Mouse (Mus musculus) retina, embryonic 14.5 days (tissue): ENCODE results near the gene Cct4.

Experiments used
- DNase-seq: peaks from one replicate; pipeline ENCODE4 v3.0.0-alpha.2; 2015; ENCODE audit warnings: low spot score

Gene Cct4

DNA sequence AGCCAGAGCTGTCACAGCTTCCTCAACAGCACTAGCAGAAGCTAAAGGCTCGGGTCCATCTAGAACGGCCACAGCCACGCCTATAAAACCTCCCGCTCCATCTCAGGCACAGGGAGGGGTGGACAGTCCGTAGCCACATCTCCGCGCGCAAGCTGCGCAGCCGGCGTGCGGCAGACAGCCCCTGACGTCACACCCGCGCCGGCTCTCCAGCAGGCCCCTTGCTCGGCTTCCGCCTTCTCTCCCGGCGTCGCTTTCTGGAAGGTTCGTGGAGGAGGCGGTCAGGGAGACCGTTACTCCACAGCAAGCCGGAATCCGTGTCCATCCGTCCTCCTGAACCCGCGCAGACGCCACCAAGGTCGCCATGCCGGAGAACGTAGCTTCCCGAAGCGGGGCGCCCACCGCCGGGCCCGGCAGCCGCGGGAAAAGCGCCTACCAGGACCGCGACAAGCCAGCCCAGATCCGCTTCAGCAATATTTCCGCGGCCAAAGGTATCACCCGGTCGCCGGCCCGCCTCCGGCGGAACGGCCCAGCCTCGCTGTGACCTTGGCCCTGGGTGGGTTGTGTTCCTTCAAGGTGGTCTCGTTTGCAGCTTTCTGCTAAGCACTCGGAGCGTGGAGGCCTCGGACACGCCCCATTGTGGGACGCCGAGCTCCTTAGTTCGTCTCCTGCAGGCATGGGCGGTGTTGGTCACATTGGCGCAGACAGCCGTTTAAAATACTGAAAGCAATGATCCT is at the start of gene Cct4:
Cct4 (plus strand) TSS at position 127 of the 734 bp plus-strand sequence.
- peak; percentile 94 for DNase-seq

- no peak for DNase-seq
Observed at GRCm38 (mm10) chr11:22949101-22949500, 41.2 kb upstream of the Cct4 start.

- DNase-seq, result no peak
Observed at GRCm38 (mm10) chr11:22950131-22950530, 40.2 kb upstream of the Cct4 start.

- DNase-seq, result no peak
Observed at GRCm38 (mm10) chr11:22952668-22953067, 37.7 kb upstream of the Cct4 start.

DNA sequence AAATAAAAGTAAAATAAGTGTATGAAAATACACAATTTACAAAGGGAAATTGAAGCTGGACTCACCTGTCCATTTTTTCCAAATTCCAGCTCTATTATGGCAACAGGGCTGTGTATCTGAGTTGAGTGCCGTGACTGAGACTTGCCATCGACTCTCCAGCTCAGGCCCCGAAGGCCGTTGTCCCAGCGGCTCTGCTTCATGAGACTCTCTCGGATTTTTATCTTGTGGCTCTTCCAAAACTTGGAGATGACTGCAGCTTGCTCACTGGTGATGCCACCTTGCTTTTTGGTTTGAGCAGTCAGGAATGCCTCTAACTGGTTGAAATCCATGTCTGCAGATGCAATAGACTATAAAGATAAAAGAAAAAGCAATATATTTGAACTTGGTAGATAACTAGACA is 34.0 kb upstream of the Cct4 start:
- DNase-seq, result no peak

- DNase-seq, result peak; percentile 22
Observed at GRCm38 (mm10) chr11:22956830-22957229, 33.5 kb upstream of the Cct4 start.

- DNase-seq, result no peak
Observed at GRCm38 (mm10) chr11:22957791-22958374, 32.4 kb upstream of the Cct4 start.

- no peak for DNase-seq
Observed at GRCm38 (mm10) chr11:22962101-22962500, 28.2 kb upstream of the Cct4 start.

- no peak for DNase-seq
Observed at GRCm38 (mm10) chr11:22964401-22964800, 25.9 kb upstream of the Cct4 start.

- DNase-seq, result no peak
Observed at GRCm38 (mm10) chr11:22965503-22965902, 24.8 kb upstream of the Cct4 start.

DNA sequence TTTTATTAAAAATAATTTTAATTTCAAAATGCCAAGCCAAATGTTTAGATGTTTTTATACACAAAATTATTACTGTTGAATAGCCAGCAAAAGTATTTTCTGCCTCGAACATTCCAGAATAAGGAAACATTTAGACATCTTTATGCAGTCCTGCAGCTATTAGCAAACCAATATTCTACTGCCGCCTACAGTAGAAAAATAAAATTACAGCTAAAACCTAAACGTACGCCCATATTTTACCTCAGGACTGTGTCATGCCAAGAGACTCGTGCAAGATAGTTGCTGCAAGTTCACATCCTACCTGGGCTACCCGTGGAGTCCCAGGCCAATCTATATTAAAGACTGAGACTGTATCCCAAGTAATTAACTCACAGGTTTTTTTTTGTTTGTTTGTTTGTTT is 20.8 kb upstream of the Cct4 start:
- peak; percentile 70 for DNase-seq

DNA sequence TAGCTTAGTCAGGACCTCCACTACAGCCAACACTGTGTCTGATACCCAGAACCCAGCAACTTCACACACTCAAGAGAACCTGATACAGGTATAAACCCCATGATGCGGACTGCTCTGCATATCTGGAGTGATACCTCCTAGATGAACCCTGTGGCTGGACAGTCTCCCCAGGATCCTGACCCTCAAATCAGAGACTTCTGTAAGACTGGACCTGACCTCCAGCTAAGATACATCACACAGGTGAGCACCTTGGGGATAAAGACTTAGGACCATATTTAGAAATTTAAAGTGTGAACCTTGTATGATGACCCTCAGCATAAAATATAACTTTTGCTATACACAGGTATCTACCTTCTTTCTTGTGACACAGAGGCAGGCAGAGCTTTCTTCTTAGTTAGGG is 19.8 kb upstream of the Cct4 start:
- DNase-seq, result no peak

DNA sequence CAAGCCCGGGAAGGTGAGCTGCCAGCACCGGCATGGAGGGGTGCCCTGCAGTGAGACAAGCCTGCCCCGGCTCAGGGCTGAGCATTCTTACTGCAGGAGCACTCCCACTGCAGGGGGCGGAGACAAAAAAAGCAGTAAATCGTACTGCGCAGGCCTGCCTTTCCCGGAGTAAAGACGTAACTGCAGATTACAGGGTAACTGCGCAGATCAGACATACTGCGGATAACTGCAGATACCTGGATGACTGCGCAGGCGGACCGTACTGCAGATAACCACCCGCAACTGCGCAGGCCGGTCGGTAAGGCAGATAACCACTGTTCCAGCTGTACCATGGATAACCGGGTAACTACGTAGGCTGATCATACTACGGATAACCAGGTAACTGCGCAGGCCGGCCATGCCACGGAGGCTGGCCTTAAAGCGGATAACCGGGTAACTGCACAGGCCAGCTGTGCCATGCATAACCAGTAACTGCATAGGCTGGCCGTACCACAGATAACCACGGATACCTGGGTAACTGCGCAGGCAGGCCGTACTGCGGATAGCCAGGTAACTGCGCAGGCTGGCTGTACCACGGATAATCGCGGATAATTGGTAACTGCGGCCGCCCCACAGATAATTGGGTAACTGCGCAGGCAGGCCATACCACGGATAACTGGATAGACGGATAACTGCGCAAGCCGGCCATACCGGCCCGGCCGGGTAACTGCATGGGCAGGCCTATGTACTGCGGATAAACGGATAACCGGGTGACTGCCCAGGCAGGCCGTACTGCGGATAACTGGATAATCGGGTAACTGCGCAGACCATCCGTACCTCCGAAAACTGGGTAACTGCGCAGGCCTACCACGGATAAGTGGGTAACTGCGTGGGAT is 18.2 kb upstream of the Cct4 start, which contains the start of gene Zrsr1:
Zrsr1 (plus strand) TSS at position 171 of the 875 bp plus-strand sequence.
- DNase-seq, result peak; percentile 46

DNA sequence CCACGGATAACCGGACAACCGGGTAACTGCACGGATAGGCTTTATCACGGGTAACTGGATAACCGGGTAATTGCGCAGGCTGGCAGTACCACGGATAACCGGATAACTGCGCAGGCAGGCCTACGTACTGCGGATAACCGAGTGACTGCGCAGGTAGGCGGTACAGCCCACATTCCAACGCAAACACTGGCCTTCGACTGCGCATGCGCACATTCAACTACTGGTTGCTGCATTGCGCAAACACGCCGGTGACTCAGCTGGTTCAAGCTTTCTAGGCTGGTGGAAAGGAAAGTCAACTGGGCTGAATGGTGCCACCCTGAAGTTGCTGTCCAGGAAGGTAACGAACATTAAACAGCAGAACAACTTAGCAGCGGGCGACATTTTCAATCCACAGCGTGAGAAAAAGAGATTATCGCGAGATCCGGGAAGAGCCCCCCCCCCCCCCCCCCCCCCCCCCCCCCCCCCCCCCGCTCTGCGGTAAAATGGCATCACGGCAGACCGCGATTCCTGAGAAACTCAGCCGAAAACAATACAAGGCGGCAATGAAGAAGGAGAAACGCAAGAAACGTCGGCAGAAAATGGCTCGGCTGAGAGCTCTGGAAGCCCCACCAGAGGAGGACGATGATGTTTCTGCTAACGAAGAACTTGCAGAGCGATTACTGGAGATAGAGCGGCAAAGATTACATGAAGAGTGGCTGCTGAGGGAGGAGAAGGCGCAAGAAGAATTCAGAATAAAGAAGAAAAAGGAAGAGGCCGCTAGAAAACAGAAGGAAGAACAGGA is 17.4 kb upstream of the Cct4 start:
- peak; percentile 73 for DNase-seq

GRCm38 (mm10) chr11:22973599-22973998 is 16.7 kb upstream of the Cct4 start:
- peak; percentile 18 for DNase-seq

DNA sequence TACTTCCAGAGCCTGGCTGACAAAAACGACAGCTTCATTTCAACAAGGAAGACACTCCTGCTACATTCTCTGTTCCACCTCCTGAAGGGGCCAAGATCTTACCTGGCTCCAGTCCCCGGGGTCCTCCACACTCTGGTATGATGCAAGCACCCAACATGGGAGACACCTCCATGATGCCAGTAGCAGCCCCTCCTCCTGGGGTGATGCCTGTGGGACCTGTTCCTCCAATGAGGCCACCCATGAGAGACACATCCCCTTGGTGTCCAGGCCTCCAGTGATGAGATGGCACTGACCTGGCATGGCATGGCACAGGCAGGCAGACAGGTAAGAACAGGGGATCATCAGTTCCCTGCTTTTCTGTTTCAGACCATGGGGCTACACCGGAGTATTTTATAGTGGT is 12.1 kb upstream of the Cct4 start:
- DNase-seq, result no peak

- DNase-seq, result peak; percentile 23
Observed at GRCm38 (mm10) chr11:22978711-22979110, 11.6 kb upstream of the Cct4 start.

DNA sequence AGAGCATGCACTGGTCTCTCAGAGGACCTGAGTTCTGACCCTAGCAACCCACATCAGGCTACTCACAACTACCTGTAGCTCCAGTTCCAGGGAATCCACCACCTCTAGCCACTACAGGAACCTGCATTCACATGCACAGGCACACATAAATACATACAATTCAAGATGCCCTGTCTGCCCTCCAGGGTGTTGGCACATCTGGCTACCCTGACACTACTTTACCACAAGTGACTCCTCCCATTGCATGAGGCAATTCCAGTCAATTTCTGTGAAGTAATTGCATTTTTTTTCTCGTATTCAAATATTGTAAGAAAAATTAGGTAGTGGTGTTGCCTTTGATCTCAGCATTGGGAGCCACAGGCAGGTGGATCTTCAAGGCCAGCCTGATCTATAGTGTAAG is 11.1 kb upstream of the Cct4 start:
- DNase-seq, result no peak

DNA sequence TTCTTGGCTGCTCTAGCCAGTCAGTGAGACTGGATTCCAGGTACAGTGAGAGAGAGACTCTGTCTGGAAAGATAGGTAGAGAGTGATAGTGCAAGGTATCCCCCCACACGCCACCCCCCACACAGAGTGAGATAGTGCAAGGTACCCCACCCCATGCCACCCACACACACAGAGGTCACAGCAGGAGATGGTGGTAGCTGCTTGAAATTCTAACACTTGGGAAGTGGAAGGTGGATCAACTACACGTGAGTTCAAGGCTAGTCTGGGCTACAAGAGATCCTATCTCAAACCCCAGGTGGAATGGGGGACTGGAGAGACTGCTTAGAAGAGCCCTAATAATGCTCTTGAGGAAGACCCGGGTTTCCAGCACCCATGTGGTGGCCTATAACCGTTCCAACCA is 9.3 kb upstream of the Cct4 start:
- no peak for DNase-seq

- no peak for DNase-seq
Observed at GRCm38 (mm10) chr11:22981543-22981950, 8.8 kb upstream of the Cct4 start.

- peak; percentile 97 for DNase-seq
Observed at GRCm38 (mm10) chr11:22981984-22982757, 8.1 kb upstream of the Cct4 start, which contains the start of the genes Gm28048 and Commd1. Gene Gm28048 (minus strand): TSS chr11:22982090. Gene Commd1 (minus strand): TSS chr11:22982382.
